Mouse (Mus musculus) spleen, adult 2 months (tissue): Measurements from ENCODE around the gene Mras.

ENCODE experiments used
- CTCF ChIP-seq: fragments of 200-500 bp; IDR thresholded peaks from 2 replicates; pipeline ENCODE4 v1.5.1; 2011; ENCODE audit warnings: mild to moderate bottlenecking, inconsistent platforms; ENCODE audit not compliant: insufficient read depth, insufficient read length, insufficient replicate concordance; ENCODE audit errors: extremely low read depth
- POLR2A ChIP-seq: fragments of 200-500 bp; IDR thresholded peaks from 2 replicates; pipeline ENCODE4 v1.6.1; 2011; ENCODE audit warnings: low read depth, low read length, inconsistent platforms

DNA sequence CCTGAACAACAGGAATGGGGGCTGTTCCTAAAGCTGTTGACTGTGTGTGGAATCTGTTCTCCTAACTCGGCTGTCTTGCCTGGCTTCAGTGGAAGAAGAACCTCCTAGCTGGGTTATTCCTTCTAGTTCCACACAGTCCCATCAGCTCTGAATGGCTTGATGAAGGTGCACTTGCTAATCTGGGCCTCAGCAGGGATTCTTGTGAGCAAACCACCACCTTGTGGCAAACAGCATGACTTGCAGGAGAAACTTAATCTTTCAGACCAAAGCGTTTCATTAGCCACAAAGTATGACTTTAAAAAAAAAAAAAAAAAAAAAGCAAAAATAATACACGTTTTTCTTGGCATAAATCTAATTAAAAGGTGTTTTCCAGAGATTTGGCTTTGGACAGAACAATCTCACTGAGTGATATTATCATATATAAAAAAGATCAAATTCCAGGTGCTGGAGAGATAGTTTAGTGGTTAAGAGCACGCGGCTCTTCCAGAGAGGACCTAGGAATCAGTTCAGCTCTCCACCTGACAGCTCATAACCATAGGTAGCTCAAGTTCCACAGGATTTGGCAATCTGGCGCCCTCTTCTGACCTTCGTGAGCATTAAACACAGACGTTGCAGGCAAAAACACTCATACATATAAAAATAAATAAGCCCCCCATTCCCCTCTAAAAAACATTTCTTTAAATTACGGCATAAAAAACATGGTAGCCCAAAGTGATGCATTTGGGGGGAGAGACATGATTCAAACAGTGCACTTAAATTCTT, 12.9 kb upstream of the Mras start:
- TF ChIP-seq POLR2A (no peak), CTCF (no peak)
